Mouse (Mus musculus) T-cell, adult 66 days (primary cell): Measurements from ENCODE around the gene Tmem139. TPM values are rescaled to one million over a fixed set of nuclear protein-coding genes. Genes with fewer than 3 reads are reported as not detected.

Source experiments
- total RNA-seq, 2 experiments: library from RNA; stranded (reverse); gene quantifications; 3 replicates in 1 of 2; 4 replicates in 1 of 2; pipeline ENCODE4 v1.2.4; 2023

The Tmem139 gene
- not detected for total RNA-seq

DNA sequence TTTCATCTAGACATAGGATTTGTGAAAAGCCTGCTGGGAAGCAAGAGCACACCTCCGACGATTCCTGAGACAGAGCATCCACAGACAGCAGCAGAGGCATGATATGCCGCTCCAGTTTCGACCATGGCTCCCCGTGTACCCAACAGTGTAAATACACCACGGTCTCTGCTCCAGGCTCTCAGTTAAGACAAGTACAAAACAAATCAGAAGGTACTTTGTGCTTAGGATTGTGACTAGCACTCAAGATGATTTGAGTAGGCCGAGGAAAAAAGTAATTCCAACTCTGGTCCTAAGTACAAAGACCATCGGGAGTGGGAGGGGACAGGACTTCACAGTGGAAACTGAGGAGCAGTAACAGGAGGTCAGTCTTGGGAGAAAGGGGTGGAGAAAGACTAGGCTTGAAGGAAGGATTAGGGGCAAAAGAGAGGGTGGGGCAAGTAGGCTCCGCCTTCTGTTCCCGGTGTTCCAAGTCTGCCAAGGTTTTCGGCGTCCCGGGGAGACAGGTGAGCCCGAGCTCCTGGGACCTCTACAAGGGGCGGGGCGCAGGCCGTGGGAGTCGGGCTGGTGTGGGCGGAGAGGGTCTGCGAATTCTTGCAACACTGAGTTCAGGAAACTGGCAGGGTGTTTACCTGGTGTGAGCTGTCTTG lies at the start of gene Tmem139:
Tmem139 (plus strand) TSS at position 447 of the 647 bp plus-strand sequence.

GRCm38 (mm10) chr6:42215028-42215427 lies 46.7 kb upstream of the Tmem139 start, which contains the start of gene Tas2r144:
TSS of gene Tas2r144 (plus strand) at chr6:42215328.

GRCm38 (mm10) chr6:42245711-42246353 lies 15.9 kb upstream of the Tmem139 start, which contains the start of gene Gstk1:
TSS of gene Gstk1 (plus strand) at chr6:42245935.

DNA sequence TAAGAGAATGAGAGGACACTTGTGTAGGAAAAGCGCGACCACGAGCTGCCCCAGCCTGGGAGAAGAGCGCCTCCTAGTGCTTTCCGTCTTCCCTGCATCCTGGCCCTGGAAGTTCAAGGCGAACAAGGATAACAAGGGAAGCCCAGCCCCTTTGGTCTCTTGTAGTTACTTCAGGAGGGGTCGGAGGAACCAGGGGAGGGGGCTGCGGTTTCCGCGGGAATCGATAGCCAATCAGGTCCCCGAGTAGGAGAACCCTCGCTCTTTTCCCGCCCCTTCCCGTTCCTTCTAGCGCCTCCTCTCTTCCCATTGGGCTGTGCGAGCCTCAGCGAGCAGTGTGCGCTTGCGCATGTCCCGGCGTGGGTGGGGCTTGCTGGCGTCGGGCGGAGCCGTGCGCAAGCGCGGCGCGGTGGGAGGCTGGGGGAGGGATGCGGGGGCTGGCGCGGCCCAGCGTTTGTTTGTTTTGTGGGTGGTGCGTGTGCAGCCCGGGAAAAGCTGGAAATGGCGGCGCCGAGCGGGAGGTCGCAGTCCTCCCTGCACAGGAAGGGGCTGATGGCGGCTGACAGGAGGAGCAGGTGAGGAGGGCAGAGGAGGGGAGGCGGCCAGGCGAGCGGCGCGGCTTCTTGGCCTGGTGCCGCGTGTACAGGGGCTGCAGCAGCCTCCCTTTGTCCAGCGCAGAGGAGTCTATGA lies 3.0 kb downstream of the Tmem139 start, which contains the start of gene Casp2:
Casp2 (plus strand) TSS at position 360 of the 687 bp plus-strand sequence.

DNA sequence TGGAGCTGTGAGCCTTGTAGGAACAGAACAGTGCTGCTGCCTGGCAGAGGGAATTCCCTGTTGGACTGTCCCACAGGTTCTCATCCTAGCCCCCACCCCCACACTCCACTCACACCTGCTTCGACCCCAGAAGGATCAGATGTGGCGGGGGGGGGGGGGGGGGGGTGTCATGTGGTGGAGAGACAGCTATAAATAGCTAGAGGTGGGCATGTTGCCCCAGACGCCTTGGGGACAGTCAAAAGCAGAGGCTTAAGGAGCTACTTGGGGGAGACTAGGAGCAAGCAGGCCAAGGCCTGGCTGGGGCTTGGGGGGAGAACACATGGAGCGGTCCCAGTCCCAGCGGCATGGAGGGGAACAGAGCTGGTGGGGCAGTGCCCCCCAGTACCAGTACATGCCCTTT lies 24.7 kb downstream of the Tmem139 start, which contains the start of gene Clcn1:
Clcn1 (plus strand) TSS at position 238 of the 400 bp plus-strand sequence.

Other genes starting within 250 kb of the Tmem139 start
- not detected for gene Sva, start 223.6 kb upstream of the Tmem139 start, total RNA-seq
- not detected for gene Tas2r139, start 121.0 kb upstream of the Tmem139 start, total RNA-seq
- gene Tas2r144, start 46.6 kb upstream of the Tmem139 start, total RNA-seq: not detected
- gene Gstk1, start 16.0 kb upstream of the Tmem139 start, total RNA-seq: 10 to 100 TPM in 1 of 2 experiments, 1 to 10 TPM in 1; 7.4 to 11.6 TPM
- gene Casp2, start 3.0 kb downstream of the Tmem139 start, total RNA-seq: 100 to 1,000 TPM; 102 to 106 TPM
- gene Clcn1, start 24.7 kb downstream of the Tmem139 start, total RNA-seq: 1 to 10 TPM; 1.4 to 1.5 TPM
- gene Fam131b, start 62.7 kb downstream of the Tmem139 start, total RNA-seq: under 1 TPM; 0.35 to 0.53 TPM
- 100 to 1,000 TPM; 169 to 198 TPM for gene Zyx, start 87.7 kb downstream of the Tmem139 start, total RNA-seq
- gene Epha1, start 111.3 kb downstream of the Tmem139 start, total RNA-seq: under 1 TPM in 1 of 2 experiments, not detected in 1; 0.23 TPM
- 1 to 10 TPM in 1 of 2 experiments, not detected in 1; 2.5 TPM for gene Tas2r143, start 138.3 kb downstream of the Tmem139 start, total RNA-seq
- gene Tas2r135, start 143.5 kb downstream of the Tmem139 start, total RNA-seq: under 1 TPM in 1 of 2 experiments, not detected in 1; 0.71 TPM
- under 1 TPM in 1 of 2 experiments, not detected in 1; 0.86 TPM for gene Tas2r126, start 172.6 kb downstream of the Tmem139 start, total RNA-seq
- gene Olfr458, start 203.2 kb downstream of the Tmem139 start, total RNA-seq: not detected
- gene Olfr457, start 214.4 kb downstream of the Tmem139 start, total RNA-seq: not detected
- not detected for gene Olfr456, start 225.2 kb downstream of the Tmem139 start, total RNA-seq